Mouse (Mus musculus) lung, postnatal 14 days (tissue): ENCODE measurements around the gene Defb23.

Experiments used
- DNase-seq: peaks from one replicate; pipeline ENCODE4 v3.0.0; 2021

Defb23 gene

DNA sequence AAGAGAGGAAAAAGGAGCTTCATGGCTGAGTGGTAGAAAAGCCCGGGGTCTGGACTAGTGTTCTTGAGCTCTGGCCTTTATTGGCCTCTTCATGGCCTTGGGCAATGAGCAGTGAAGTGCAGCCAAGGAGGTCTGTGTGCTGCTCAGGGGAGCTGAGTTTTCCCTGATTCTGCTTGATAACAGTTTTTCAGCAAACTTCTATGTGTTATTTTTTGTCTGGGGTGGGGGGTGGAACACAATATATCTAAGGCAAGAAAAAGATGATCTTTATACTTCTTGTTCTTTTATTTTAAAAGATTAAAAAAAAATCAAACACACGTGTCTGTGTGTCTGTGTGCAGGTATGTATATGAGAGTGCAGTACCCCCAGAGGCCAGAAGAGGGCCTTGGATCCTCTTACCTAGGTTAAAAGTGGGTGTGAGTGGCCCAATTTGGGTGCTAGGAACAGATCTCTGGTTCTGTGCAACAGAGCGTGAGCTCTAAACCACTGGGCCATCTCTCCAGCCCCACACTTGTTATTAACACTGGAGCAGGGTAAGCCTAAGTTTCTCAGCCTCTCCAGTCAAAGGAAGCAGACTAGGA, at the start of gene Defb23:
Defb23 (minus strand) TSS at position 51 of the 581 bp plus-strand sequence.
- DNase-seq: no peak

DNA sequence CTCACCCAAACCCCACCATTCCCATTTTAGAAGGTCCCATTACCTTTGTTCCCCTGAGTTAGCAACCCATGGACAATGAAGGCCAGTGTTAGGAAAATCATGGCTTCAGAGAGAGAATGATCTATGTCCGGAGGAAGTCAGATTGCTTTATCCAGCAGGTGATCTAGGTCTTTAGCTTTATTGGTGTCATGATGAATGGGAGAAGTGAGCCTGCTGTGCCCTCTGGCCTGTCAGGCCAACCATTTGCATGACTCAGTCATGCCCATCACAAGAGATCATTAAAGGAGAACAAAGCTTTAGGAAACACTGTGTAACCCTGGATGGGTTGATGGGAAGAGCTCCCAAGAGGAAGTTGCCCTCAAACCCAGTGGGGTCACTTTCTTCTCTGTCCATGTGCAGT, 47.2 kb upstream of the Defb23 start, which contains the start of gene Defb26:
Defb26 (minus strand) TSS at position 101 of the 400 bp plus-strand sequence.
- DNase-seq: no peak

DNA sequence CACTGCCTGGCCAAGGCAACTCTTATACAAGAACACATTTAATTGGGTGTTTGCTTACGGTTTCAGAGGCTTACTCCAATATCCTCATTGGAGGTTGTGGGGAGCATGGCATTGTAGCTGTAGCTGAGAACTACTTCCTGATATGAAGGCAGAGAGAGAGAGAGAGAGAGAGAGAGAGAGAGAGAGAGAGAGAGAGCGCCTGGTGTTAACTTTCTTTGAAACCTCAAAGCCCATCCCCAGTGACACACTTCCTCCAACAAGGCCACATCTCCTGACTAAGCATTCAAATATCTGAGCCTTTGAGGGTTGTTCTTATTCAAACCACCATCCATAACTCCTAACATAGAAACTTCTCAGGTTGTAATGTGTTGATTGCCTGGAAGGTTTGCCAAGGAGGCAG, 39.5 kb upstream of the Defb23 start:
- DNase-seq: no peak

DNA sequence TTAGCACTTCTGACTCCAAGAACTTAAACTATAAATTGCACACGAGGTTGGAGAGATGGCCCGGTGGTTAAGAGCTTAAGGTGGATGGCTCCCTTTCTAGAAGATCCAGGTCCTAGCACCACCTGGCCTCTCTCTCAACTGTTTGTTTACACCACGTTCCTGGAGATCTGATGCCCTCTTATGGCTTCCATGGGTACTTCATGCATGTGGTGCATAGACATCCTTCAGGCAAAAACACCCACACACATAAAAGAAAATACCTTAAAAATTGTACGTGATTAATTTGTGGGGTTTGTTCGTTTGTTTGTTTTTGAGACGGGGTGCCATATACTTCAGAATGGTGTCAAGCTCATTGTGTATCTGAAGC, 36.4 kb upstream of the Defb23 start:
- no peak for DNase-seq

DNA sequence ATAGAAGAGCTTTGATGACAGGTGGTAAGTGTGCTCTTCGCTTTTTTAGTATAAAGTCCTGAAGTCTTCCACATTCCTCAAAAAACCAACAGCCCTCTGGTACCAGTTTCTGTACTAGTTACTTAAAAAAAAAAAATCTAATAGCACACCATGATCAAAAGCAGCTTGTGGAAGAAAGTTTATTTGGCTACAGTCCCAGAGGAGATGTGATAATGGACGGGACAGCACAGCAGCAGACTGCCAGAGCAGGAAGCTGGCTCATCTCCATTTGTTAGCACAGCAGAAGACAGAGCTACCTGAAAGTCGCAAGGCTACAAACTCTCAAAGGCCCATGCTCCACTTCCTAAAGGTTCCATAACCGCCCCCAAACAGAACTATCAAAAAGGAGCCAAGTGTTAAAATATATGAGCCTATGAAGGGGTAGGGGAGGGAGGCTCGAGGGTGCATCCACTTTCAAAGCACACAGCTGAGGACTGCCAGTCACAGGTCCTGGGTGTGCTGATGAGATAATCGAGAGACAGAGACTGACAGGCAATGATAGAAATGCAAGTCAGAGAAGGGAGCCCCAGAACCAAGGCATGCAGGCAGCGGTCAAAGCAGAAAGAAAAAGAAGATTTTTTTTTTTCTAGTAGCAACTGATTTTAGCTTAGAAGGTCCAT, 35.9 kb upstream of the Defb23 start:
- no peak for DNase-seq

DNA sequence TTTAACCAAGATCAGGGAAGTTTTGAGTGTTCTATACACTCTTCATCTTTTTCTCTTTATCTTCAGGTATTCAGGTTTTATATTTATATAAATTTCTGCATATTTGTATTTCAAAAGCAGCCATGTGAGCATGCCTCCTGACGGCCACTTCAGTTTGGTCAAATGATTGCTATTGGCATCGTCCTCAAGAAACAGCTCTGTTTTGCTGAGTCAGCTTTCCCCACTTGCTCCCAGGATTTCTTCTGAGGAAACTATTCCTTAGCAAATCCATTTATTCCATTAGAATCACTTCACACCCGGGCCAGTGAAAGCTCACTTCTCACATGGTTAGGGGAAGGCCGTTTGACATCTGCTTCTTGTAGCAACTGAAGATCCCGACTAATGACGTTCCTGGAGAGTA, 33.6 kb upstream of the Defb23 start:
- DNase-seq: no peak

DNA sequence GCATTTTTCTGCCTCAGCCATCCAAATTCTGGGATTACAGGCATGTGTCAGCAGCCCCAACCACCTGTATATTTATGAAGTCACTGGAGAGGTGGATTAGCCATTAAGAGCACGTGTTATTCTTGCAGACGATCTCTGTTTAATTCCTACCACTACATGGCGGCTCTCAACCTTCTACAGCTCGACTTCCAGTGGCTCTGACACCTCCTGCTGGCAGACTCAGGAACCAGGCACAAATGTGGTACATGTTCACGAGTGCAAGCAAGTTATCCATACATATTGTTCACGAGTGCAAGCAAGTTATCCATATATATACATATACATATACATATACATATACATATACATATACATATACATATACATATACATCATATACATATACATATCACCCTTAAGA, 28.7 kb upstream of the Defb23 start:
- DNase-seq: no peak

DNA sequence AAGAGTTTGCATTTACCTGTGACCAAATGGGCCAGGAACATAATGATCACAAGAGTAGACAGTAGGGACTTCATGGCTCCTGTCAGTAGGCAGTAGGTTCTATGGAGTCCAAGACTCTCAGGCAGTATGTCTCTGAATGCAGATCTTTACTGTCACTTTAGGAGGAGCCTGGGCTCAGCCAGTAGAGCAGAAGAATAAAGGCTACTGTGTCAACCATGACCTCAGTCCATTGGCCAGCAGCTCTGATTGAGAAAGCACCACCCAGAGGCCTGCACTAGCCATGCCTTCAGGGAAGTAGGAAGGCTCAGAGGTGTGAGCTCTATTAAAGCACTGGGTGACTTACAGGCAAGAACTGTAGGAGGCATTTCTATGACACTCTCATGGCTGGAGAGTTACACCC, 25.6 kb upstream of the Defb23 start, which contains the start of gene Defb22:
Defb22 (minus strand) TSS at position 101 of the 400 bp plus-strand sequence.
- DNase-seq: no peak

DNA sequence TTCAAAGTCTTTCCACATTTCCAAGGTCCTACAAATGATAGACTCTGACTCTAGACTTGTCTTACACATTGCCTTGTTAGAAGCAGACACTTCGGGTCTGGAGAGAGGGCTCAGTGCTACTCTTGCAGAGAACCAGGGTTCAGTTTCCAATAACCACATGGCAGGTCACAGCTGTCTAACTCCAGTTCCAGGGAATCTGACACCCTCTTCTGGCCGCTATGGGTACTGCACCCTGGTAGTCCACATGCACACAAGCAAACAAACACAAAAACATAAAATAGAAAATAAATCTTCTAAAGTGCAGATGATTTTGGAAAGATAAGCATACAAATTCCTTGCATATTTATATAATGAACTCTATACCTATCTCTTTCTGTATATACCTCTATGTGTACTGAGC, 22.6 kb upstream of the Defb23 start:
- DNase-seq: no peak

DNA sequence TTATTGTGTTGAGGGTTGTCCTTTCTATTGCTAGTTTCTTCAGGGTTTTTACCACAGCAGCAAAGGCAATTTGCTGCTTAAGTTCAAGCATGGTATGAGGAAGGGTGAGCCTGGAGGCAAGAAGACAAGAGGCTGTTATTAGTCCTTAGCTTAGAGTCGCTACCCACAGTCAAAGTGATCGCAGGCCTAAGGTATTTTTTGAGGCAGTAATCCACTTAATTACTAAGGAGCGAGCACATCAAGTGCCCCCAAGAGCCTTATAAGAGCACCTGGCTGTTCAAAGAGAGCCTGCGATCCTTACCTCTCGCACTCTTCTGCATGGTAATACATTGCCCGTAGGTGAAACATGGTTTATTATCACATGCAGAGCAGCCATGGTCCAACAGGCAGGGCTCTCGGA, 17.3 kb upstream of the Defb23 start:
- no peak for DNase-seq

DNA sequence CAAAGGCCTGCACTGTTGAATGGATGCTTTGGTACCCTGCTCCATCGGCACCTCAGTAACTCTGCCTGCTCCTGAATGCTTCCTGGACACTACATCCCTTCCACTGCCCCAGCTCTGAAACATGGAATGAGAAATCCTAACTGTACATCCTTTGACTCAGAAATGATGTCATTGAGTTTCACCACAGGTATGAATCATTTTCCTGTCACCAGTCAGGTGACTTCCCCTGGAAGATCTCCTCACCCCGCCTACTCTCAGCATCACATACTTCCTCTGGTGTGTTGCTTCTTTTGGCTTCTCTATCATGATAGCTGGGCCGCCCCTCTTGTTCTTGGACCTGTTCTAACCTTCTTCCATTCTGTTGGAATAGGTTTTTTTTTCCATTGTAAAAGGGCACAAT, 16.5 kb upstream of the Defb23 start:
- no peak for DNase-seq

DNA sequence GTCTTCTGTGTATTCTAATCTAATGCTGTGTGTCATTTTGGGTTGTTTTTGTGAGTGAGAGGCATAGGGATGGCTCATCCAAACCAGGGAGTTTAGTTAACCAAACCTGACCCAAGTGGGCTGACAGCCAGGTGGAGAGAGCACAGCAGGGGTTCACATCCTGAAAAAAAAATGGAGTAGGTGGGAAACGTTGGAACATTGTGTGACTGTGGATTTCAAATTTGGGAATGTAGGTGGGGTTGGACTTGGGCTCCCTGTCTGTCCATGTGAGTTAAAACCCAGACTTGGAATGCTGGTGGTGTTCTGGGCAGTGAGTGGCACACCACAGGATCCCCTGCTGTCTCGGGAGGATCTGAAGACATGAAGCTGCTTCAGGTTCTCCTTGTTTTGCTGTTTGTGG, 12.3 kb upstream of the Defb23 start, which contains the start of gene Defb20:
Defb20 (plus strand) TSS at position 301 of the 400 bp plus-strand sequence.
- DNase-seq: no peak

DNA sequence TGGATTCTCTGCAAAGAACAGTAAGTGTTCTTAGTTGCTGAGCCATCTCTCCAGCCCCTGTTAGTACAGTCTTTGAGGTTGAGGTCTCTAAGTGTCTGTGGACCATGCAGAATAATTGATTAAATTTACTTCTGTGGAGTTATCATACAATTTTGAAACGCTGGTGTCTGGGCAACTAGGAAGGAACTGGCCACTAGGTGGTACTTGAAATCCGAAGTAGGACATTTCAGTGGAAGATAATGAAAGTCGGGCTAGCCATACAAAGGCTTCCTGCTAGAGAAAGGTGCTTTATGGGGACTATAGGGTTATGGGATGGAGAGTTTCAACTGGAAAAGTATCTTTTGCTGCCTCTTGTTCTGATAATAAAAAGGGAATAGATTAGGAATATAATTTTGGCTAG, 8.0 kb upstream of the Defb23 start:
- DNase-seq: no peak

DNA sequence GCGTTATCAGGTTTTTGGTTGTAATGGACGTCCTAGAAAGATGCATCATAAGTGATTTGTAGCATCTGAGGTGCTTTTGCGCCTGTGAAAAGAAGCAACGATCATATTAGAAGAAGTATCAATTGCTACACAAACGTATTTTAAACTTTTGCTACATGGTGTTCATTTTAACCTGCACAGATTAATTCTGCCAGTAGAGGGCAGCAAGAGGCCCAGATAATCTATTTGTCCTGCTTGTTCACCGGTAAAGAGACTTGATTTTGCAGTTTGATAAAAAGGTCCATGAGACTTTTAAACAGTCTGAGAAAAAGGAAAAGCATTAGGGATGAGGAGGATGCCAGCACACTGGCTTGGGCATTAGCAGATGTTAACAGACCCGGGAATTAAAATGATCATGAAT, 6.6 kb upstream of the Defb23 start:
- peak; percentile 51 for DNase-seq

DNA sequence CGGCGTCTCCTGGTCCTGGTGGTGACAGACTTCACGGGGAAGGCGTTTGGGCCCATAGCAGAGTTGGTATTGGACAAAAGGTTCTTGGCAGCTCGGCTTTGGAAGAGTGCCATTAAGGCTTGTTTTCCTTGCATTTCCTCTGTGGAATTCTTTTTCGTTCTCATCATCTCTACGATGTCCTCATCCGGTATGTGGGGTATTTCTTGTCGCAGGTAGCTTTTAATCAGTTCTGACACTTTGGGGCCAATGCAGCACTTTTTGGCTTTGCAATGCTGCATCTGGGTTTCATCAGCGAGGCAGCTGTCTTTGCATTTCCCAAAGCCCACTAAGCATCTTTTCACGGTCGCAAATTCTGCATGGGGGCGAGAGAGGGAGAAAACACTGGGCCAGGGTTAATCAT, 5.2 kb downstream of the Defb23 start:
- no peak for DNase-seq

DNA sequence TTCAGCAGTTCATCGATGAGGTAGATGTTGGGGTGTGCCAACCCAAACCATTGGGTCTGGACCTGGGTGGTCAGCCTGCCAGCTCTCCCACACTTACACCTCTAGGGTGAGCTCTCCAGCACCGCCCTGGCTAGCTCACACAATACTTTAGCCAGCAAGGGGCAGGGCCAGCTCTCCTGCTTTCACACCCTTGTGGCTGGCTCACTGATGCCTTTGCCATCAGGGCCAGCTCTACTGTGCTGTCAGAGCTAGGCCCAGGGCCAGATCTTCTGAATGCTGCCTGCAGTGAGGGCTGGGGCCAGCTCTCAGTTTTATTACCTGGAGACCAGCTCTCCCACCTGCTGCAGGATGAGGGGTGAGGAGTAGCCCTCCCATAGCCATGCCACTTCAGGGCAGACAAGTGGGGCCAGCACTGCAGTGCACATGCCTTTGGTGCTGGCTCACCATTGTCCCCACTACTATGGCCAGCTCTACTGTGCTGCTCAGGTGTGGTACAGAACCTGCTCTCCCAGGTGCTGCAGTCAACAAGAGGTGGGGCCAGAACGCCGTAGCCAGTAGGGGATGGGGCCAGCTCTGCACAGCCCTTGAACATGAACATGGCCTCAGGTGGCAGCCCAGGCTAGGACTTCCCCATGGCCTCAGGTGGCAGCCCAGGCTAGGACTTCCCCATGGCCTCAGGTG, 12.2 kb downstream of the Defb23 start:
- DNase-seq: no peak

DNA sequence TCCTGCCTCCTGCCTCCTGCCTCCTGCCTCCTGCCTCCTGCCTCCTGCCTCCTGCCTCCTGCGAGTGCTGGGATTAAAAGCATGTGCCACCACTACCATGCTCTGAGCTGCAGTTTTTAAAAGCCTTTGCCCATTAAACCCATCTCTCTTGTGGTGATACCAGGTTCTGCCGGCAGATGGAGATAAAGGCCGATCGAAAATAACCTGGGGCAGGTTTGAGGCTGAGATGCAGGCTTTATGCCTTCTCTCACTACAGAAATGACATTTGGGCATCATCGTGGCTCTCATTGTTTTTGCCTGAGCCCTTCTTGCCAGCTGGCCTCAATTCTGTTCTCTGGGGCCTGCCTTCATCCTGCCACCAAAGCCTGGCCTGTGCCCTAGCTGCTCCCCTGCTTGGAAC, 14.2 kb downstream of the Defb23 start:
- peak; percentile 57 for DNase-seq

DNA sequence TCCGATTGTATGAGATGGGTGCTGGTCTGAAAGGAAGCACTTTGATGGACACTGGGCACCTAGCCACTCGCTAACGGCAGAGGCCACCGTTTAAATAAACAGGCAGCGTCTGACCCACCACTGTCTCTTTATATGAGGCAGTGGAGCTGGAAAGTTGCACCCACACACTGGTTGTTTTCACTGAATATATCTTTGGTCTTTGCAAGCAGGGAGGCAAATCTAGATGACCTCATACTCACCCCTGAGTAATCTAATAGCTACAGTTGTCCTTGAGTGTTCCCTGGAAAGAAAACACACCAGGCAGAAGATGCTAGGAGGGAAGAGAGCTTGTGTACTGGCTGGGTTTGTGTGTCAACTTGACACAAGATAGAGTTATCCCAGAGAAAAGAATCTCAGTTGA, 17.0 kb downstream of the Defb23 start:
- DNase-seq: no peak

DNA sequence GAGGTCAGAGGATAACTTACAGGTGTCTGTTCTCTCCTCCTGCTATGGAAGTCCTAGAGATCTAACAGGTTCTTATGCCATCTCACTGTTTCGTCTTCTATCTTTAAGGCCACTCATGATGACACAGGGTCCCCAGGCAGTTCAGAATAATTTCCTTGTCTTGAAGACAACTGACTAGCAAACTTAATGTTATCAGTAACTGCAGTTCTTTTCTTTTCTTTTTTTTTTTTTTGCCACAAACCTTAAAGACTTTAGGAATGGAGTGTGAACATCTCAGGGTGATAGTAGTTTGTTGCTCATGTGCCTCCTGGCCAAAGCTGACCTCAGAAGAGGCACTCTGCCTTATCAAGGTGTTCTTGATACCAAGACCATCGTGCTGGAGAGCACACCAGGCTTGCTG, 17.8 kb downstream of the Defb23 start:
- DNase-seq: no peak

DNA sequence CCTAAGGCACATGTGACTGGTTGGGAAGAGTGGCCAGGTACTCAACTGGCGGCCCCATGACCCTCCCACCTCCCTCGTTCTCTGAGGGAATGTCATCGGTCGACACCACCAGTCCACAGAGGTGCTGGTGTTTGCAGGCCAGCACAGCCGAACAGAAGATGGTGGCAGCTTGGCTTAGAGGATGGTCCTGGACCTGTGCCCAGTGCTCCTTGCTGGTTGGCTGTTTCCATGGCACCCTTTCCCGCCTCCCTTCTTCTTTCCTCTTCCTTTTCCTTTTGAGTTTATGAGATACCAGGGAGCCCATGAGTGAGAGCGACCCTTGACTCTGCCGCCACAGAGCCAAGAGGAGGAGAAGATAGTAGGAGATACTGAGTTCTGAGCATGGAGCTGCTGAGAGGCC, 21.1 kb downstream of the Defb23 start:
- DNase-seq: no peak

DNA sequence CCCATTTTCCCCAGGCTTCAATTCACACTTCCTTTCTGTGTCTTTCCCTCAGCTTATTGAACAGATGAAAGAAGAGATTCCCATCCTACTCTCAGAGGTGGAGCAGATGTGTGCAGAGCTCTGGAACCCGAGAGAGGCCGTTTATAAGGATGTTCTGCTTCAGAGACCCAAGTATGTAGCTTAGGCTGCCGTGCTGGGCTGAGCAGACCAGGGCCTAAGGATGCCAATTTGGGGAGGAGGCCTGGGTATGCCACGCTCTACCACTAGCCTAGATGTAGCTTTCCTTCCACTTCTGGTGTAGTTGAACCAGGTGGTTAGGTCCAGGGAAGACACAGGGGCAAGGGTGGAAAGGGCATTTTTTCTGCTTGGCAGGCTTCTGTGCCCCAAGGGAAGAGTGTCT, 22.1 kb downstream of the Defb23 start:
- no peak for DNase-seq

DNA sequence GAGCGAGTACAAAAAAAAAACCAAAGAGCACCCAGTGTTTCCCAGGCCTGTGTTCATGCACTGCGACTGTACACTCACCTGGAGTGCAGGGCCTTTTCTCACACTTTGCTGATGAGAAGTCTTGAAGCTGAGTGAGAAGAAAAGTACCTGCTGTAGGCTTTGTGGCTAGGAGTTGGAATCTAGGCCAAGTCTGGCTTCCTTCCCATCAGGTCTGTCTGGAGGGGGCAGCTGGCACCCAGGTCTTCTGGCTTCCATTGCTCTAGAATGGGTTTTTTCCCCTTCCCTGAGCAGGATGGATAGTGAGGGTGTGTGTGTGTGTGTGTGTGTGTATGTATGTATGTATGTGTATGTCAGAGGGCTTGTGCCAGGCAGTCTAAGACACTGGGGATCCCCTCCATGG, 24.6 kb downstream of the Defb23 start:
- DNase-seq: no peak

DNA sequence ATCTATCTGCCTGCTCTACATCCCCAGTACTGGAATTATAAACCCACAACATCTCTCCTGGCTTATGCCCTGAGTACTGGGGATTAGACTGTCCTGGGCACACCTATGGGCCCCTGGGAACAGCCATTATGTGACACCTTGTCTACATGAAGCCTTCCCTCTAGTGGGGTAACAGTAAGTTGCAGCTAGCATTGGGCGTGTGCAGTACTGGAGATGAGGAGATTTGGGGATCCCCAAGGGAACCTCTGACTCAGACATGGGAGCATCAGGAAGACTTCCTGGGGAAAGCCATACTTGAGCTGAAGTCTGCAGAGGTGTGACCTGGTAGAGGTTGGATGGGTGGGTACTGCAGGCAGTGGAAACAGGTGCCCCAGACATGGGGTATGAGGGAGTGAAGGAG, 25.5 kb downstream of the Defb23 start:
- DNase-seq: no peak
